Mouse (Mus musculus): ENCODE data around the gene Trpv1.

DNA sequence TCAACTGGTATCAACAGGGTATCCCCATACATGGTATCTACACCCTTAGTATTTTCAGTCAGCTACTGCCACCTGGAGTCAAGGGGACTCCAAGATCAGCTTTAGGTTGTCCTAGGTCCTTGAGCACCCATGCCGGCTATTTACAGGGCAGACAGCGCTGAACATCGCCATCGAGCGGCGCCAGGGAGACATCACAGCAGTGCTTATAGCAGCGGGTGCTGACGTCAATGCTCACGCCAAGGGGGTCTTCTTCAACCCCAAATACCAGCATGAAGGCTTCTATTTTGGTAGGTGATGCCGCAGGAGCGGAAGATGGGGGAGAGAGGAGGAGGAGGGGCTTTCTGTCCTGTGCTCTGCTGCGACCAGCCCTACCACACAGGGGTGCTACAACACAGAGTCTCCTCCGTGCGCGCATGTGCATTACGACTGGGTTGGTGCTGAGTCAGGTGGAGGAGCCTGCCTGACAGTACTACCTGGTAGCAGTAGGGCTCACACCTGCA is 47.5 kb downstream of the Trpv1 start:
- TF ChIP-seq POLR2A (IDR thresholded peaks at IDR 0.05; ENCODE audit: borderline replicate concordance, low read depth, low read length) (no peak), CTCF (IDR thresholded peaks at IDR 0.05; ENCODE audit: low read depth, low read length) (0 out of 2 replicates have a peak, but pooled peaks have one; percentile 40)
